24 mouse cellular contexts compared by ENCODE assay signal in genomic region chr13:44308227-44308626, GRCm38 (mm10).
A peak's percentile ranks its signal among the peaks of the same experiment; 100 is the strongest.
DNase-seq lines count a peak whose midpoint lies in the region; ATAC-seq lines count a peak whose summit lies in the region.
"Had no signal": no experiment of that assay in that cellular context is flagged by ENCODE, and none has a peak within 500 bp of the region (broad histone marks: within the 10 kb centered on the region; RNA-seq: fewer than 3 reads in every experiment).

No protein-coding gene starts in this region.

- no peak overlapping the region for H3K9ac ChIP-seq in hindbrain, embryonic 14.5 days
- no peak overlapping the region for H3K9ac ChIP-seq in midbrain, embryonic 12.5 days (replicated peaks)
- no peak overlapping the region for H3K9ac ChIP-seq in liver, embryonic 12.5 days
- H3K9ac ChIP-seq: kidney, embryonic 15.5 days; neural tube, embryonic 15.5 days; stomach, embryonic 15.5 days had no signal

- no peak for ATAC-seq in hindbrain, embryonic 14.5 days (ENCODE audit: low FRiP score)
- ATAC-seq in midbrain, embryonic 12.5 days (ENCODE audit: low FRiP score, low read depth), result no peak
- ATAC-seq in liver, embryonic 12.5 days, result no peak
- ATAC-seq: CD4-positive, CD25-positive, alpha-beta regulatory T cell, adult 4 months; intestine, postnatal 0 days had no signal

- no peaks in the 10 kb centered on the region for H3K9me3 ChIP-seq in hindbrain, embryonic 14.5 days (ENCODE audit: control insufficient read depth, low read length)
- no peaks in the 10 kb centered on the region for H3K9me3 ChIP-seq in hindbrain, embryonic 10.5 days
- H3K9me3 ChIP-seq in midbrain, embryonic 12.5 days, result no peaks in the 10 kb centered on the region
- no peaks in the 10 kb centered on the region for H3K9me3 ChIP-seq in liver, embryonic 12.5 days (replicated peaks)
- H3K9me3 ChIP-seq: kidney, embryonic 15.5 days; neural tube, embryonic 15.5 days; stomach, embryonic 15.5 days had no signal

- no peak overlapping the region for H3K27ac ChIP-seq in hindbrain, embryonic 14.5 days
- H3K27ac ChIP-seq in hindbrain, embryonic 10.5 days, result no peak overlapping the region
- H3K27ac ChIP-seq in midbrain, embryonic 12.5 days (replicated peaks), result no peak overlapping the region
- no peak overlapping the region for H3K27ac ChIP-seq in liver, embryonic 12.5 days
- H3K27ac ChIP-seq: kidney, embryonic 15.5 days; neural tube, embryonic 15.5 days; stomach, embryonic 15.5 days had no signal

- no peaks in the 10 kb centered on the region for H3K4me1 ChIP-seq in hindbrain, embryonic 14.5 days (replicated peaks; ENCODE audit: control insufficient read depth, insufficient read depth, low read length)
- H3K4me1 ChIP-seq in hindbrain, embryonic 10.5 days (replicated peaks), result no peaks in the 10 kb centered on the region
- H3K4me1 ChIP-seq in midbrain, embryonic 12.5 days, result no peaks in the 10 kb centered on the region
- H3K4me1 ChIP-seq in liver, embryonic 12.5 days, result no peaks in the 10 kb centered on the region
- H3K4me1 ChIP-seq: kidney, embryonic 15.5 days; neural tube, embryonic 15.5 days; stomach, embryonic 15.5 days had no signal

- WGBS in hindbrain, embryonic 14.5 days, result 58% methylated on average over 13 of the region's 13 CpGs
- 52% methylated on average over 13 of the region's 13 CpGs for WGBS in hindbrain, embryonic 10.5 days
- 60% methylated on average over 13 of the region's 13 CpGs for WGBS in midbrain, embryonic 12.5 days
- WGBS in liver, embryonic 12.5 days (ENCODE audit: insufficient replicate concordance), result 68% methylated on average over 13 of the region's 13 CpGs

- intact Hi-C loops in heart, postnatal 10 days (cut with DNase I), result no loop called here

- no peaks in the 10 kb centered on the region for H3K36me3 ChIP-seq in hindbrain, embryonic 14.5 days (replicated peaks; ENCODE audit: control insufficient read depth, insufficient read depth)
- H3K36me3 ChIP-seq in hindbrain, embryonic 10.5 days, result no peaks in the 10 kb centered on the region
- H3K36me3 ChIP-seq in midbrain, embryonic 12.5 days, result no peaks in the 10 kb centered on the region
- H3K36me3 ChIP-seq in liver, embryonic 12.5 days, result no peaks in the 10 kb centered on the region
- H3K36me3 ChIP-seq: kidney, embryonic 15.5 days; neural tube, embryonic 15.5 days; stomach, embryonic 15.5 days had no signal

- no peak overlapping the region for H3K4me3 ChIP-seq in hindbrain, embryonic 14.5 days (replicated peaks; ENCODE audit: low read length)
- H3K4me3 ChIP-seq in hindbrain, embryonic 10.5 days, result no peak overlapping the region
- H3K4me3 ChIP-seq in midbrain, embryonic 12.5 days, result no peak overlapping the region
- no peak overlapping the region for H3K4me3 ChIP-seq in liver, embryonic 12.5 days
- H3K4me3 ChIP-seq: kidney, embryonic 15.5 days; neural tube, embryonic 15.5 days; stomach, embryonic 15.5 days had no signal

- peak overlapping the region; percentile 15; the same call in 1 of the 2 replicates for H3K4me2 ChIP-seq in hindbrain, embryonic 14.5 days (replicated peaks)
- H3K4me2 ChIP-seq in midbrain, embryonic 12.5 days (replicated peaks), result peak overlapping the region; percentile 15; the same call in 1 of the 2 replicates
- H3K4me2 ChIP-seq in liver, embryonic 12.5 days, result no peak overlapping the region
- H3K4me2 ChIP-seq: kidney, embryonic 15.5 days; liver, embryonic 11.5 days; neural tube, embryonic 15.5 days; stomach, embryonic 15.5 days had no signal

- DNase-seq in heart, adult 11 months, result peak; percentile 93
- no peak for DNase-seq in heart, postnatal 10 days
- DNase-seq in hindbrain, embryonic 14.5 days (ENCODE audit: low spot score), result no peak
- DNase-seq in hindbrain, embryonic 10.5 days (ENCODE audit: low spot score), result no peak
- DNase-seq in brain, adult 2 months (ENCODE audit: low read depth, low spot score), result peak; percentile 47
- no peak for DNase-seq in Muller cell, postnatal 12 days (ENCODE audit: inconsistent ontology term)
- DNase-seq: adrenal gland, postnatal 10 days; cerebellum, adult 9-10 months; gastrocnemius, postnatal 10 days; heart, postnatal 14 days; kidney, postnatal 36 days; layer of hippocampus, postnatal 36 days; lung, adult 18-20 months; lung, postnatal 10 days; thymus, adult 18-20 months; thymus, postnatal 4 days had no signal

- H3K27me3 ChIP-seq in hindbrain, embryonic 14.5 days (ENCODE audit: control insufficient read depth, insufficient read depth, low read length), result no peaks in the 10 kb centered on the region
- H3K27me3 ChIP-seq in hindbrain, embryonic 10.5 days (ENCODE audit: insufficient read depth, poor library complexity, severe bottlenecking), result peaks cover 23% of the 10 kb centered on the region
- 0 out of 2 replicates have a peak, but pooled peaks cover 6% of the 10 kb centered on the region for H3K27me3 ChIP-seq in midbrain, embryonic 12.5 days
- no peaks in the 10 kb centered on the region for H3K27me3 ChIP-seq in liver, embryonic 12.5 days (replicated peaks)
- H3K27me3 ChIP-seq: kidney, embryonic 15.5 days; neural tube, embryonic 15.5 days; stomach, embryonic 15.5 days had no signal

Comparison
In these comparisons a context has a peak if more than half of its experiments do, and no peak if none do; other contexts are left out.
1. DNase-seq: peak in heart, adult 11 months (single experiment) and brain, adult 2 months (single experiment); none in heart, postnatal 10 days (0 of 2), hindbrain, embryonic 14.5 days (single experiment), hindbrain, embryonic 10.5 days (single experiment) and Muller cell, postnatal 12 days (single experiment).